14 mouse cellular contexts compared by ENCODE assay signal in the genomic region with DNA sequence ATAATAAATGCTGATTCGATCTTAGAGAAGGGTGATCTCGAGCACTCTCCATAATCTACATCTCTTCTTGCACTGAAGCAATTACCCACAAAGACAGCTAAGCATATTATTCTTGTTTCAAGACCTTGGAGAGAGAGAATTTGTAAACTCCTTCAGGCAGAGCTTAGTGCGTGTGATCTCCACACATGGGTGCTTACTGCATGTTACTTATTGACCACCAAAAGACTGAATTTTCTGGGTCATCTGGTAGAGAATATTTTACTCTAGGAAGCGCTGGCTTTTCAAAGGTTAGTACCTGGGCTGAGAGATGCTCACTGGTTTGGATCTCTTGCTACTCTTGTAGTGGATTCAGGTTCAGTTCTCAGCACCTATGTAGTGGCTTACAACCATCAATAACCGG.
"Had no signal": no experiment of that assay in that cellular context is flagged by ENCODE, and none has a peak within 500 bp of the region (broad histone marks: within the 10 kb centered on the region; RNA-seq: fewer than 3 reads in every experiment).

No protein-coding gene starts in this region.

- H3K27ac ChIP-seq: limb, embryonic 12.5 days; limb, embryonic 15.5 days; liver, embryonic 14.5 days; macrophage had no signal

- H3K27me3 ChIP-seq: limb, embryonic 12.5 days; limb, embryonic 15.5 days had no signal

- H3K4me2 ChIP-seq: limb, embryonic 12.5 days; limb, embryonic 15.5 days; liver, embryonic 11.5 days; lung, embryonic 14.5 days had no signal

- DNase-seq: layer of hippocampus, postnatal 36 days; left cerebral cortex, postnatal 4 days; liver, postnatal 0 days; lung, embryonic 14.5 days; midbrain, embryonic 14.5 days; thymus, adult 18-20 months; thymus, postnatal 36 days had no signal

- ATAC-seq: intestine, postnatal 0 days; liver, postnatal 0 days; lung, postnatal 0 days had no signal

- H3K4me3 ChIP-seq: limb, embryonic 12.5 days; limb, embryonic 15.5 days had no signal

- H3K4me1 ChIP-seq: limb, embryonic 12.5 days; limb, embryonic 15.5 days had no signal

- H3K9ac ChIP-seq: limb, embryonic 12.5 days; limb, embryonic 15.5 days; liver, embryonic 14.5 days; liver, postnatal 0 days; lung, embryonic 14.5 days had no signal

- H3K9me3 ChIP-seq: limb, embryonic 12.5 days; limb, embryonic 15.5 days had no signal
